Mouse (Mus musculus): Measurements from ENCODE around the gene Rab29. TPM values are rescaled to one million over a fixed set of nuclear protein-coding genes. Genes with fewer than 3 reads are reported as not detected.

Rab29 gene
- total and polyA plus RNA-seq, 3 experiments, result 23.5 to 26.3 TPM; not detected in 1

DNA sequence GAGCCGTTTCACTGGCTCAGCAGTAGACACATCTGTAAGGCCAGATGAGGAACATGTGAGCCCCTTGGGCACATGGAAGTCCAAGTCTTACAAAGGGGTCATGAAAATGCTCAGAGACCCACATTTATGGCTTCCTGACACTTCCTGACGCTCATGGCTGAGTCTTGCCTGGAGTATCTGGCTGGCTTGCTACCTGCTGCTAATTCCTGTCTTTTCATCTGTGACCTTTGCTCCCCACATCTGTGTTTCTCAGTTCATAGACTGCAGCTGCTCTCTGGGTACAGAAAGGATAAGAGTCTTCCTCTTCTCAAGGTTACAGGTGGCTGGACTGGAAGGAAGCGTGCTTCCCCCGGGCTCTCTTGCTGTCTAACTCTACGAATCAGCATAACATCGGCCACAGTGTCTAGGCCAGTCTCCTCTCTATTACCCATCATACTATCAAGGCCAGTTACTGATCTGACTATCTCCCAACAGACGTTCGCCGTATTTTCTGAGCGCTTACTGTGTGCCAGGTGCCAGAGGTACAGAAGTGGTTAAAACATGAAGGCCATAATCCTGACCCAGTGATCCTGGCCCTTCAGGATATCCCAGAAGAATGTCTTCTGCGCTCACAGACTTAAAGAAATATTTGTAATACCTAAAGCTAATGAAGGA, 42.4 kb upstream of the Rab29 start:
- H3K79me2 ChIP-seq (ENCODE audit: control insufficient read depth, insufficient read depth, low read length, poor library complexity), result peaks cover 1% of the 10 kb centered on the region; the same call in 1 of the 2 replicates
- H3K4me1 ChIP-seq (ENCODE audit: control insufficient read depth in 1 of 2, insufficient read depth in 2 of 2, low read length in 2 of 2), result peaks cover 4 to 12% of the 10 kb centered on the region in 2 experiments; a peak in 3 of 4 replicates
- peaks cover 0 to 6% of the 10 kb centered on the region in 2 experiments; a peak in 2 of 4 replicates for H3K36me3 ChIP-seq (ENCODE audit: control insufficient read depth in 1 of 2, insufficient read depth in 2 of 2, low read length in 2 of 2)
- no peaks in the 10 kb centered on the region for H3K9me3 ChIP-seq (replicated peaks; ENCODE audit: insufficient read depth, low read length)
- no peak overlapping the region for H3K27ac ChIP-seq (ENCODE audit: control insufficient read depth, low read depth, low read length)
- H3K4me3 ChIP-seq (ENCODE audit: control insufficient read depth in 1 of 2, insufficient read depth in 1 of 2, low read depth in 2 of 2, low read length in 2 of 2), result no peak overlapping the region
- no peak for DNase-seq (ENCODE audit: low read depth, low spot score)
- no peak overlapping the region for H3K9ac ChIP-seq (ENCODE audit: control insufficient read depth, low read depth, low read length, poor library complexity, severe bottlenecking)
- TF ChIP-seq TBP (IDR thresholded peaks at IDR 0.05; ENCODE audit: low read depth, low read length), result no peak
- no peak for TF ChIP-seq EP300 (IDR thresholded peaks at IDR 0.05; ENCODE audit: low read depth in 1 of 2, low read length in 2 of 2)
- peaks cover 13 to 19% of the 10 kb centered on the region in 2 experiments for H3K27me3 ChIP-seq (ENCODE audit: control insufficient read depth in 1 of 2, insufficient read depth in 2 of 2, low read length in 2 of 2)

- DNase-seq (ENCODE audit: low read depth, low spot score), result no peak
Observed at GRCm38 (mm10) chr1:131827207-131827786, 39.7 kb upstream of the Rab29 start, which contains the start of gene Slc41a1. Gene Slc41a1, plus strand, starts transcription at chr1:131827493.

DNA sequence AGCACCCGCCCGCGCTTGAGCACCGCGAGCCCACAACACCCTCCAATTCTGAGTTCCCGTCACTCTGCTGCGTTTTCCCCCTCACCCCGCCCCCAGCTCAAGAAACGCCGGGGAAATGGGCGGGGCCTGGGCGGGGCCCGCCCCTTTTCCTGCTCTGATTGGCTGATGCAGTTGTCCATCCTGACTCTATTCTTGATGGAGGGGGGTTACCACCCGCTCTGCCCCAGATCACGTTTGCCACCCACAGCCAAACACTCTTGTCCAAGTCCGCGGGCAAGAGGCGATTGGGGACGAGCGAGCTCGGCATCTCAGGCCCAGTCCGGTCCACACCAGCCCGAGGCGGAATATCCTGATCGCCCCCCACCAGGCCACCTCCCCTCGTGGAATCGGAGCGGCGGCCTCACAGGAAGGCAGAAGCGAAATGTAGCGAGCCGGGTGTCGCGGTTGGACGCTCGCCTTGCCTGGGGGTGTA, 39.2 kb upstream of the Rab29 start:
- Histone ChIP-seq H3K4me3 (ENCODE audit: control insufficient read depth in 1 of 2, insufficient read depth in 1 of 2, low read depth in 2 of 2, low read length in 2 of 2) (peak overlapping the region; percentile 86 to 87), H3K9me3 (replicated peaks; ENCODE audit: insufficient read depth, low read length) (no peaks in the 10 kb centered on the region), H3K27me3 (ENCODE audit: control insufficient read depth in 1 of 2, insufficient read depth in 2 of 2, low read length in 2 of 2) (peaks cover 6 to 7% of the 10 kb centered on the region in 2 experiments), H3K36me3 (ENCODE audit: control insufficient read depth in 1 of 2, insufficient read depth in 2 of 2, low read length in 2 of 2) (peaks cover 0 to 6% of the 10 kb centered on the region in 2 experiments; a peak in 2 of 4 replicates), H3K4me1 (ENCODE audit: control insufficient read depth in 1 of 2, insufficient read depth in 2 of 2, low read length in 2 of 2) (peaks cover 4 to 12% of the 10 kb centered on the region in 2 experiments; a peak in 3 of 4 replicates), H3K27ac (ENCODE audit: control insufficient read depth, low read depth, low read length) (peak overlapping the region; percentile 48), H3K79me2 (ENCODE audit: control insufficient read depth, insufficient read depth, low read length, poor library complexity) (peaks cover 1% of the 10 kb centered on the region; the same call in 1 of the 2 replicates), H3K9ac (ENCODE audit: control insufficient read depth, low read depth, low read length, poor library complexity, severe bottlenecking) (peak overlapping the region; percentile 88)
- peak; percentile 95 for DNase-seq (ENCODE audit: low read depth, low spot score)
- TF ChIP-seq POLR2A (IDR thresholded peaks at IDR 0.05; ENCODE audit: control insufficient read depth in 1 of 2, insufficient read depth in 1 of 2, low read depth in 1 of 2, low read length in 2 of 2, poor library complexity in 1 of 2), result peak; percentile 67 to 84
- TF ChIP-seq MEF2A (IDR thresholded peaks at IDR 0.05; ENCODE audit: extremely low read depth, insufficient replicate concordance, low read depth, low read length, poor library complexity, severe bottlenecking), result no peak
- peak; percentile 77 for TF ChIP-seq NELFE (IDR thresholded peaks at IDR 0.05; ENCODE audit: low read depth, low read length)
- TF ChIP-seq MAFK (IDR thresholded peaks at IDR 0.05; ENCODE audit: borderline replicate concordance, low read depth, low read length), result no peak
- peak; percentile 89 for TF ChIP-seq TBP (IDR thresholded peaks at IDR 0.05; ENCODE audit: low read depth, low read length)
- TF ChIP-seq CTCF (IDR thresholded peaks at IDR 0.05 in 2 of 3, conservative IDR thresholded peaks at IDR 0.05 in 1 of 3; ENCODE audit: control insufficient read depth in 1 of 3, insufficient read depth in 1 of 3, low read depth in 2 of 3, low read length in 3 of 3, poor library complexity in 1 of 3, severe bottlenecking in 1 of 3), result no peak
- TF ChIP-seq MYC (IDR thresholded peaks at IDR 0.05; ENCODE audit: low read depth, low read length), result no peak
- TF ChIP-seq UBTF (IDR thresholded peaks at IDR 0.05; ENCODE audit: borderline replicate concordance, insufficient read depth, low read depth, low read length), result no peak
- 0 out of 2 replicates have a peak, but pooled peaks have one; percentile 20 for TF ChIP-seq NRF1 (IDR thresholded peaks at IDR 0.05; ENCODE audit: insufficient read depth, low read depth, low read length, poor library complexity, severe bottlenecking)
- TF ChIP-seq SIN3A (IDR thresholded peaks at IDR 0.05; ENCODE audit: low read length), result 0 out of 2 replicates have a peak, but pooled peaks have one; percentile 49
- no peak for TF ChIP-seq ZNF384 (IDR thresholded peaks at IDR 0.05; ENCODE audit: low read depth, low read length)
- TF ChIP-seq RAD21 (IDR thresholded peaks at IDR 0.05; ENCODE audit: low read depth, low read length), result no peak
- TF ChIP-seq POLR2AphosphoS5 (IDR thresholded peaks at IDR 0.05; ENCODE audit: borderline replicate concordance, low read depth, low read length), result no peak
- no peak for TF ChIP-seq ZKSCAN1 (IDR thresholded peaks at IDR 0.05; ENCODE audit: low read depth, low read length)
- TF ChIP-seq MAX (IDR thresholded peaks at IDR 0.05; ENCODE audit: low read length), result no peak; the same call in 1 of the 2 replicates
- peak; percentile 56; the same call in 1 of the 2 replicates for TF ChIP-seq TCF12 (IDR thresholded peaks at IDR 0.05; ENCODE audit: low read depth, low read length)
- 0 out of 2 replicates have a peak, but pooled peaks have one; percentile 39 for TF ChIP-seq ELF1 (IDR thresholded peaks at IDR 0.05; ENCODE audit: low read depth, low read length)

More at GRCm38 (mm10) chr1:131827207-131827786, 39.7 kb upstream of the Rab29 start, which contains the start of gene Slc41a1:
- peaks cover 4 to 12% of the 10 kb centered on the region in 2 experiments; a peak in 3 of 4 replicates for H3K4me1 ChIP-seq (ENCODE audit: control insufficient read depth in 1 of 2, insufficient read depth in 2 of 2, low read length in 2 of 2)
- H3K9ac ChIP-seq (ENCODE audit: control insufficient read depth, low read depth, low read length, poor library complexity, severe bottlenecking), result peak within 1 kb of the TSS; percentile 88
- H3K4me3 ChIP-seq (ENCODE audit: control insufficient read depth in 1 of 2, insufficient read depth in 1 of 2, low read depth in 2 of 2, low read length in 2 of 2), result peak within 1 kb of the TSS; percentile 86 to 87
- H3K27me3 ChIP-seq (ENCODE audit: control insufficient read depth in 1 of 2, insufficient read depth in 2 of 2, low read length in 2 of 2), result peaks cover 7 to 10% of the 10 kb centered on the region in 2 experiments
- peaks cover 0 to 6% of the 10 kb centered on the region in 2 experiments; a peak in 2 of 4 replicates for H3K36me3 ChIP-seq (ENCODE audit: control insufficient read depth in 1 of 2, insufficient read depth in 2 of 2, low read length in 2 of 2)
- H3K9me3 ChIP-seq (replicated peaks; ENCODE audit: insufficient read depth, low read length), result no peaks in the 10 kb centered on the region
- H3K27ac ChIP-seq (ENCODE audit: control insufficient read depth, low read depth, low read length), result peak within 1 kb of the TSS; percentile 48
- TF ChIP-seq NELFE (IDR thresholded peaks at IDR 0.05; ENCODE audit: low read depth, low read length) (no peak), EP300 (IDR thresholded peaks at IDR 0.05; ENCODE audit: low read depth in 1 of 2, low read length in 2 of 2) (no peak), BHLHE40 (IDR thresholded peaks at IDR 0.05; ENCODE audit: borderline replicate concordance, low read depth, low read length) (no peak), MYB (IDR thresholded peaks at IDR 0.05; ENCODE audit: low read depth, low read length) (no peak), RAD21 (IDR thresholded peaks at IDR 0.05; ENCODE audit: low read depth, low read length) (no peak), GABPA (IDR thresholded peaks at IDR 0.05; ENCODE audit: low read depth, low read length) (no peak), KAT2A (conservative IDR thresholded peaks at IDR 0.05; ENCODE audit: low read depth, low read length) (no peak), TCF12 (IDR thresholded peaks at IDR 0.05; ENCODE audit: low read depth, low read length) (no peak), MAZ (IDR thresholded peaks at IDR 0.05; ENCODE audit: low read depth, low read length) (no peak)
- H3K79me2 ChIP-seq (ENCODE audit: control insufficient read depth, insufficient read depth, low read length, poor library complexity), result peaks cover 1% of the 10 kb centered on the region; the same call in 1 of the 2 replicates
